Mouse (Mus musculus) adrenal gland, adult 2 months (tissue): ENCODE results near the gene Lamb3. TPM values are rescaled to one million over a fixed set of nuclear protein-coding genes. Genes with fewer than 3 reads are reported as not detected.

Experiments used
- DNase-seq: peaks from one replicate; pipeline ENCODE4 v3.0.0; 2021
- polyA plus RNA-seq: library from polyadenylated mRNA; depleted of rRNA; stranded (reverse); fragments of >200 nt; gene quantifications from 2 replicates; pipeline ENCODE4 v1.2.3, GENCODE M21; 2012
- total RNA-seq, 2 experiments: library from RNA; stranded (reverse); gene quantifications; 2 replicates each; pipeline ENCODE4 v1.2.3; 2021

Lamb3 gene
- total and polyA plus RNA-seq, 3 experiments = 0.30 to 2.3 (median 0.69) TPM

DNA sequence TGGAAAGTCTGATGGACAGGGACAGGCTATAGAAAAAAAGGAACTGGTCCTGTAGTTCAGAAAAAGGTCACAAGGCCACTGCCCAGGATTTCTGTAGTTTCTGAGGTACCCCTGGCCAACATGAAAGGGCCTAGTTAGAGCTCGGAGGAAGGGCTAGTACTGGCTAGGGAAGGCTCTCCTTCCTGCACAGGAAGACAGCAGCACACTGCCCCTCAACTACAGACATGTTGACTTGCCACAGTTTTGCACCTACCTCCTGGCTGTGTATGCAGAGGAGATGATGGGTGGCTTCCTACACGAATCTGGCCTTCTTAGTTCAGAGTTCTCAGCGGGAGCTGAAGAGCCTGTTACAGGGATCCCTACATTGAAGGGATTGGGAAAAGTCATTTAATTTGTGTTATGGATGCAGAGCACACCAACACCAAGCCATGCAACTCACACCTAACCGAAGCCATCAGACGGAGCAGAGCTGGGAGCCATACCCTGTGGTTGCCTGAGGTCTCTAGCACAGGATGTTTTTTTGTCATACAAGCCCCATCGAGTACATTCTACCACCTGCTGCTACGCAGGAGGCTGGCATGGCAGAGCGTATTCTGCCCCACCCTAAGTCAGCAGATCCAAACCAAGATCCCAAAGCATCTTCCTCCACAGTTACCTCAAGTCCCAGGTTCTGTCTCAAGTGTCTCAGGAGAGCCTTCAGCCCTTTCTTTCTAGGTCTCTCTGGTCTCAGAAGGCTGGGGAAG lies 6.7 kb upstream of the Lamb3 start:
- DNase-seq = no peak

DNA sequence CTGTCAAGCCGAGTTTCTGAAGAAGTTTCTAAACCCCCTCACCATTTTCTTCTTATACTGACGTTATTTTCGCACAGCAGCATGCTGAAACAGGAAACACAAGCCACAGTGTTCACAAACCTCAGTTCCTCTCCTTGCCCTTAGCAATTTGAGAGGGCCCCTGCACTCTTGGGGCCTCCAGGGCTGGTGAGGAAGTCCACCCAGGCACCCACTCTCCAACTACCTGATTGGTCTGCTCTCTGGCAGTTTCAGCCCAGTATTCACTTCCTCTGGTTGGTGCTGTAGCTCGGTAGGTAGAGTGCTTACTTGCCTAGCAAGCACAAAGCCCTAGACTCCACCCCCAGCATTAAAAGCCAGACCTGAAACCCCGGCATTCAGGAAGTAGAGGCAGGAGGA lies 6.1 kb upstream of the Lamb3 start, which contains the start of gene Traf3ip3:
Gene Traf3ip3, minus strand, starts transcription at position 321 of the 396 bp plus-strand sequence.
- DNase-seq = peak; percentile 12

DNA sequence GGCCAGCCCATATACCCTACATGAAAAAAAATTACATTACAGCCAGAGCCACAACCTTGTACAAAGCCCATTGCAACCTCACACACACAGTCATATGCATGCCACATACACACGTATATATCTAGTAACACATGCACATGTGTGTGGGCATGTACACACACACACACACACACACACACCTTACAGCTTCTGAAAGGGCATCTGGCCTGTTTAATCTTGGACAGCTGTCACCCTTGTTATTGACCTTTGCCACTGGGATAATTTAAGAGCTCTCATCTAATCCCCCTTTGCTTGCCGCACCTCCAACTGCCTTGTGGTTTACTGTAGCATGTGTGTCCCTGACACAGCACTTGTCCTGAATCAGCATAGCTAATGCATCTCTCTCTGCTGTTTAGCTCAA lies 3.7 kb upstream of the Lamb3 start:
- no peak for DNase-seq

DNA sequence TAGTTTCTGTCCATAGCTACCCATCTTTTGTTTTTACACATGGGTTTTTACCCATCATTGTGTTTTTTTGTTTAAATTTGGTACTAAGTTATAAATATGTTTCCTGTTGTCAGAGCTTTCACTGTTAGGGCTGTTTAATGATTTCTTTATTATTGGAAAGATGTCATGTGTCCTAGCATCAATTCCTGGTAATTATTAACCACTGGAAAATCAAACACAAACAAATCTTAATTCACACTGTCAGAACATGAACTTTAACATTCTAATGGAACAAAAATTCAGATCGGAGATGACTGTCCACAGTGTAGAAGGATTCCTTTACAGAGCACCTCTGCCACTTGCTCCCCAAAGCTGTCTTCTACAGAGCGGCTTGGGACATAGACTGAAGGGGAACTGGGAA lies 2.1 kb upstream of the Lamb3 start:
- no peak for DNase-seq

- DNase-seq = peak; percentile 32
These were observed 679 bp downstream of the Lamb3 start for GRCm38 (mm10) chr1:193208178-193208577.

- DNase-seq = peak; percentile 40
These were observed 3.9 kb downstream of the Lamb3 start for GRCm38 (mm10) chr1:193211371-193211770.

GRCm38 (mm10) chr1:193214053-193214452 lies 6.6 kb downstream of the Lamb3 start:
- no peak for DNase-seq

DNA sequence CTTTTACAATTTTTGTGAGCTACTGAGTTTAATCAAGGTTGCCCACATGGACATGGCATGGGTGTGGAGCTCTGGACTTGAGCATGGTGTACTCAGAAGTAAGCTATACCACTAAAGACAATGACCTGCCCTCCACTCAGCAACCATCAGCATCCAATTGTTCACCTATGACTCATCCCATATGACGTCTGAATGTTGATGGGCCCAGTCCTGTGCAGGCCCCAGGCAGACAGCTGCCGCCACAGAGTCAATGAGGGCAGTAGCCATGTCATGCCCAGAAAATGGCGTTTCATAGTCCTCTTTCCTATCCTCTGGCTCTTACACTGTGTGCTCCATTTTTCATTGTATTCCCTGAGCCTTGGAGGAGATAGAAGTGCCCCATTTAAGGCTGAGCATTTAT lies 8.5 kb downstream of the Lamb3 start:
- DNase-seq = no peak

DNA sequence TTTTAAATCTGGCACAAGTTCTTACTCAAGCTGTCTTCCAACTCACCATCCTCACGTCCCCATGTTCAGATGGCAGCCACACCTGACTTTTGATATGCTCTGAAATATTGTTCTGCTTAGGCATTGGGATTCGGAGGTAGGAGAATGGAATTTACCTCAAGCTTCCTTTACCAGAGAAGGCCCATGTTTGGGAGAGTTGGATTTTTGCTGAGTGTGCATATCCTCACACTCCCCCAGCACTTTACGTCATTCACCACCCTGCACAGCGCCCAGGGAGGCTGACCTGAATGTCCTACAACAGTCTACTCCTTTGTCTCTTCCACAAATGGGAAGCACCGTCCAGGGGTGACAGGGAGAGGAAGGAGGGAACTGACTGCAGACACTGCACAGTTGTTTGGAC lies 12.9 kb downstream of the Lamb3 start:
- DNase-seq = no peak

- DNase-seq = no peak
These were observed 18.0 kb downstream of the Lamb3 start for GRCm38 (mm10) chr1:193225531-193225930.

- no peak for DNase-seq
These were observed 18.6 kb downstream of the Lamb3 start for GRCm38 (mm10) chr1:193226114-193226513.

DNA sequence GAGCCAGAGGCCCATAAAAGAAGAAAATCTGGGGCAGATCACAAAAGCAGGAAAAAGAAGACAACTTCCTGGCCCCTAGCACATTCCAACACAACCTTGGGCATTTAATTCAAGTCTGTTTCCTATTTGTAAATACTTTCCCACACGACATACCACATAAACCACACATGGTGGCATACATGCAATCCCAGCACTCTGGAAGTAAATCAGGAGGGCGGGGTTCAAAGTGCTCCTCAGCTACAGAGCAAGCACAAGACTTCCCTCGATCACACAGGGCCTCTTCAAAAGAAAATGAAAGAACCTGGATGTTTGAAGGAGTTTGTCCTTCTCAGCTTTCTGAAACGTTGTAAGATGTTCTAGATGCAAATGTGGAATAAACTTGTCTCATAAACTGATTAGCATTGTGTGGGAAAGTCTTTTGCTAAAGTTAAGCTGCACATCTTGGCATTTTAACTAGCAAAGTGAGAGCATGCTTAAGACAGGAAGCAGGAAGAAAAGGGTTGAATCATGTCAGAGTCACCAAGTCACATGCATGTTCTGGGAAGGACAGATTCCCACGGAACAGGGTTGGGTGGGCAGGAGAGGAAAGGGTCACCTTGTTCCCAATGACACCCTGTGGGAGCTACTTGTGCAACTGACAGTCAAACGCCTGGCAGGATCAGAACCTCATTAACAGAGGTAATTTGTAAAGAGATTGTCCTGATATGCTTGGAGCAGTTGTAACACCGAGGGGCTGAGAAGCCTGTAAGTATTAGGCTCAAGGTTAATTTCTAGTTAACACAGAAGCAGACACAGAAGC lies 19.4 kb downstream of the Lamb3 start:
- DNase-seq = no peak

DNA sequence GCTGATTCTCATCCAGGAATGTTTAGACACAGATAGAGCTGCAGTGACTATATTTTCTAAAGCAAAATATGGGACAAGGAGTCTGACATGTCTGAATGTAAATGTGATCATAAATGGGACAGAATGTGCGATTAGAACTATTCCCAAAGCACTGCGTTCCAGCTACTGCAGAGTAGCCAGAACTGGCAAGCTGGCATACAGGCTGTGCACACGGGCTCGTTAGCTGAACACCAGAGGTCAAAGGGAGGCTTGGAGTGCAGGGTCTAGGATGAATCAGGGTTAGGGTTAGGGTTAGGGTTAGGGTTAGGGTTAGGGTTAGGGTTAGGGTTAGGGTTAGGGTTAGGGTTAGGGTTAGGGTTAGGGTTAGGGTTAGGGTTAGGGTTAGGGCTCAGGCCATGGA lies 20.0 kb downstream of the Lamb3 start:
- DNase-seq = no peak

- DNase-seq = no peak
These were observed 22.1 kb downstream of the Lamb3 start for GRCm38 (mm10) chr1:193229570-193229969.

DNA sequence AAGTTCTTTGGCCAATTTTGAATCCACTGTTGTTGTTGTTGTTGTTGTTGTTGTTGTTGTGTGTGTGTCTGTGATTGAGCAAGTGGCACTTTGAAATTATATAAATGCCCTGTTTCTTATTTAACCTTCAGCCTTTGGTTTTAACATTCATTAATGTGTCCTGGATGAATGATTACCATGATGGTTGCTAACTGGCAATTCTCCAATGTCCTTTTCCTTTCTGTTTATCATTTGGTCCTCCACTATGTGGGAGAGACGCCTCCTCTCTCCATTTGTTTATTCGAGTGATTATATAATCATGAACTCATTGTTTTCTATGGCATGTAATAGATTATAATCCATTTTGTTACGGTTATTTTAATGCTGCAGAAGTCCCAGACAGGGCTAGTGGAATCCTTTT lies 23.0 kb downstream of the Lamb3 start:
- DNase-seq = no peak

- DNase-seq = no peak
These were observed 23.4 kb downstream of the Lamb3 start for GRCm38 (mm10) chr1:193230935-193231334.

- DNase-seq = no peak
These were observed 25.2 kb downstream of the Lamb3 start for GRCm38 (mm10) chr1:193232732-193233131.

- no peak for DNase-seq
These were observed 26.7 kb downstream of the Lamb3 start for GRCm38 (mm10) chr1:193234130-193234645.

DNA sequence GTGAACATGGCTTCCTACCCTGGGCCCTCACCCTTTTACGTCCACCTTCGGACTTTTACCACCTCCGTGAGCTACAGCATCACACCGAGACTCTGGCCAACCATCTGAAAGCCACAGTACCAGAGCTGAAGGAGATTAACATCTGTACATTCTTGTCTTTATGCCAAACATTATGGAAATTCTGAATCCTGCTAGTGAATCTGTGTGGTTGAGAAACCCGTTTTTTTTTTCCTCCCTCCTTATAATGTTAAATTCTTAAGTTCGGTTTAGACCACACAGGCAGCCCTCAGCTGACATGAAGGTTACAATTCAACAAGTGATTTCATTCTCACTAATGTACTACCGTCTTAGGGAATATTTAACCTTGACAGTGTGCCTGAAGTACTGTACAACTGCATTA lies 27.4 kb downstream of the Lamb3 start:
- DNase-seq = no peak

DNA sequence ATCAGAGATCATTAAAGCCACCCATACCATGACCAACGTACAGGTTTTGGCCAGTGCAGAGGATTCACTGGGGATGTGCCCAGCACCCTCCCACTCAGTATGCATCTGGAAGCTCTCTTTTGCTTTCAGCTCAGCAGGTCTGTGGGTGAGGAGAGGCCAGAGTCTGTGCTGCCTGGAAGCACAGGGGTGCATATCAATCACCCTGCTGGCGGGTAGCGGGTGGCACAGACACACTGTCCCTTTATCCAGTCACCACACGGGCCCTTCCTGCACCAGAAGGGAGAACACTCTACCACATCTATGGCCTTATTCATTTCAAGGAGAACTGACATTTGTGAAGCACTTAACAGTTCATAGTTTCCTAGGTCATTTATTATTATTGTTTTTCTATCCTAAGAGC lies 30.9 kb downstream of the Lamb3 start:
- no peak for DNase-seq

DNA sequence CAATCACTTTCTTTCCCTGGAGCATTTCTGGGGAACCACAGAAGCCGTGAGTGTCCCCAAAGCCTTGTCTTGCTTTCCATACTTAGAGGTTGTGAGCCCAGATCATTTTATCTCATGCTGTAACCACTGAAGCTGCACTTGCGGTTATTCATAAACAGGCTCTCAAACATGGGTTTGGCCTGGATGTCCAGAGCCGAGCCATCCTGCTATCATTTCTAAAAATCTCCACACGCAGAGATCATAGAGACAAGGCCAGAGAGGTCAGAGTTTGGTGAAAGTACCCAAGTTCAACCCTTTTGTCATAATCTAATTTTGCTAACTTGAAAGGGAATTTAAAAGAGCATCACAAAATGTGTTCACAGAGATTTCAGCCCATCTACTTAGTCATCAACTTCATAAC lies 33.9 kb downstream of the Lamb3 start:
- DNase-seq = no peak

DNA sequence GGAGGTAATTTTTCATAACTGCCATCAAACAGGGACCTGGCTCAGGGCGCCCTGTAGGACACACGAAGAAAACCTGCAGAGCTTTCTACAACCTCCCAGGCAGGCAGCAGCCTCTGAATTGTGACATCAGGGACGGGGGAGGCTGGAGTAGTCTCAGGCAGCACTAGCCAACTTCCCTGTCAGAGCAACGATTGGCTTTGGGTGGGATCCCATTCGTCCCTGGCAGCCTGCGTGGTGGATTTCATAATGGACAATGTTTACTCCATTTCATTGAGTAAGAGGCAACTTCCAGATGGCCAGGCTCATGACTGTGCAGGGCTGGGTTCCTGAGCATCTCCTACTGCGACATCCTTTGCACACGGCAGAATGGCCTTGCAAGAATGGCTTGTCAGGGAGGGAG lies 34.7 kb downstream of the Lamb3 start:
- DNase-seq = peak; percentile 80

DNA sequence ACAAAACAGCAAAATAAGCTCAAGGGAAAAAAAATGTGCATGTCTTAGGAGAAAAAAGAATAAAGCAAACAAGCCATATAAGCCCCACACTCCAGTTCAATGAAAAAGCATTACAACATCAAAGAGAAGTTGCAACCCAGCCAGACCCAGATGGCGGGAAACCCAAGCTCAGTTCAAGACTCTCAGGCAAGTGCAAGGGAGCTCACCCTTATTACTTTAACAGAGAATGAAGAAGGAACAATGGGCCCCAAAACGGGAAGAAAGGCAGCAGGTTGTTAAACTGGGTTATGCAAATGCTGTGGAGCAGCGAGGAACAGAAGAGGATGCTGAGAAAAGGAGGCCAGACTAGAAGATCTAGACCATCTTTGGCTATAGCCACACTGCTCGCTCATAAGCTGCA lies 35.4 kb downstream of the Lamb3 start:
- no peak for DNase-seq
